9 mouse cellular contexts compared by ENCODE assay signal in the genomic region with DNA sequence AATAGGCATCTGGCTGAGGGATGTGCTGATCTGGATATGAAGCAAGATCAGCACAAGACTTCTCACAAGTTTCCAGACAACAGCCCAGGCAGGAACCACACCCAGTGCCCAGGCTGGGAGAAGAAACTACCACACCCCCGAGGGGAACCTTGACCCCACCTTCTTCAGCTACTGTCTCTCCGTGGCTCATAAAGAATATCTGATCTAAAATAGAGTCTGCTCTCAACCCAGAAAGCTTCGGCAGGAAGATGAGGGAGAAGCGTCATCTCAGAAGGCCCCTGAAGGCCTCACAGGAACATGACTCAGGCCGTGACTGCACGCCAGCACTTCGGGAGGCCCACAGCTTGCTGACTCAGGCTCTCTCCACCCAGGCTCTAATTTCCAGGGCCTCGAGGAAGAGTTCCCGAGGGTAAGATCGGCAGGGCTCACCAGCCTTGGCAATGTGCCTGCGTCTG. TPM values are rescaled to one million over a fixed set of nuclear protein-coding genes. Genes with fewer than 3 reads are reported as not detected.
DNase-seq lines count a peak whose midpoint lies in the region; ATAC-seq lines count a peak whose summit lies in the region.
"Had no signal": no experiment of that assay in that cellular context is flagged by ENCODE, and none has a peak within 500 bp of the region (broad histone marks: within the 10 kb centered on the region; RNA-seq: fewer than 3 reads in every experiment).

No protein-coding gene starts in this region.

- peak; percentile 90 for DNase-seq in 416B (ENCODE audit: low read depth)
- DNase-seq in Muller cell, postnatal 12 days (ENCODE audit: inconsistent ontology term) = peak; percentile 73
- DNase-seq in liver, embryonic 11.5 days (ENCODE audit: low spot score) = peak; percentile 60
- DNase-seq in right cerebral cortex, postnatal 36 days (ENCODE audit: low spot score in 2 of 2) = peak; percentile 18 to 25
- DNase-seq in embryo, embryonic 10.5 days (ENCODE audit: low spot score) = no peak

- no peaks in the 10 kb centered on the region for H3K27me3 ChIP-seq in liver, embryonic 11.5 days (replicated peaks; ENCODE audit: control insufficient read depth, insufficient read depth, low read length)
- H3K27me3 ChIP-seq in forebrain, embryonic 13.5 days = no peaks in the 10 kb centered on the region

- no peak overlapping the region for H3K4me3 ChIP-seq in liver, embryonic 11.5 days (ENCODE audit: low read depth, low read length)
- no peak overlapping the region for H3K4me3 ChIP-seq in forebrain, embryonic 13.5 days

- no peaks in the 10 kb centered on the region for H3K9me3 ChIP-seq in liver, embryonic 11.5 days (ENCODE audit: control insufficient read depth, low read length)
- H3K9me3 ChIP-seq in forebrain, embryonic 13.5 days (replicated peaks) = no peaks in the 10 kb centered on the region

- 37% methylated on average over 11 of the region's 11 CpGs for WGBS in liver, embryonic 11.5 days
- WGBS in forebrain, embryonic 13.5 days = 81% methylated on average over 11 of the region's 11 CpGs

- H3K27ac ChIP-seq in liver, embryonic 11.5 days (ENCODE audit: low read depth, low read length) = peak overlapping the region; percentile 78
- H3K27ac ChIP-seq in forebrain, embryonic 13.5 days = no peak overlapping the region

- peaks cover 53% of the 10 kb centered on the region for H3K4me1 ChIP-seq in liver, embryonic 11.5 days (replicated peaks; ENCODE audit: control insufficient read depth, insufficient read depth, low read length)
- 0 out of 2 replicates have a peak, but pooled peaks cover 8% of the 10 kb centered on the region for H3K4me1 ChIP-seq in forebrain, embryonic 13.5 days

- no peaks in the 10 kb centered on the region for H3K36me3 ChIP-seq in liver, embryonic 11.5 days (ENCODE audit: control insufficient read depth, insufficient read depth, low read length)
- H3K36me3 ChIP-seq in forebrain, embryonic 13.5 days (ENCODE audit: poor library complexity, severe bottlenecking) = no peaks in the 10 kb centered on the region

- H3K9ac ChIP-seq in liver, embryonic 11.5 days (ENCODE audit: low read depth, low read length) = peak overlapping the region; percentile 30
- no peak overlapping the region for H3K9ac ChIP-seq in forebrain, embryonic 13.5 days

- H3K4me2 ChIP-seq in liver, embryonic 11.5 days = peak overlapping the region; percentile 37
- no peak overlapping the region for H3K4me2 ChIP-seq in forebrain, embryonic 13.5 days

- peak; percentile 90 for ATAC-seq in erythroid progenitor cell, adult 5-6 weeks (replicated peaks; ENCODE audit: low FRiP score, poor library complexity, severe bottlenecking)
- ATAC-seq in hematopoietic stem cell, adult 5-6 weeks (replicated peaks in 1 of 2; ENCODE audit: insufficient read depth in 1 of 2, low FRiP score in 2 of 2, low TSS enrichment in 1 of 2, low read depth in 1 of 2, poor library complexity in 2 of 2, severe bottlenecking in 2 of 2) = peak; percentile 54 to 60
- ATAC-seq in liver, embryonic 11.5 days (replicated peaks; ENCODE audit: low FRiP score) = peak; percentile 84
- no peak for ATAC-seq in forebrain, embryonic 13.5 days

RNA-seq across cellular contexts. Expression of gene Col18a1, which starts 44.8 kb away (rescaled TPM):
- total RNA-seq in erythroid progenitor cell, adult 5-6 weeks (2015; ENCODE audit: low replicate concordance) = not detected in 2 replicates
- total RNA-seq in erythroid progenitor cell, adult 5-6 weeks (2017; ENCODE audit: low replicate concordance) = 0.26 TPM in 1 of 2 replicates, not detected in the other
- 0.31 and 1.5 TPM in 2 replicates for total RNA-seq in hematopoietic stem cell, adult 5-6 weeks (2017)
- polyA plus RNA-seq in liver, embryonic 11.5 days (2014; fragmentation: Nextera tagmentation; extraction: Ambion mirVana) = 55.3 and 60.2 TPM in 2 replicates
- 35.5 and 38.9 TPM in 2 replicates for polyA plus RNA-seq in forebrain, embryonic 13.5 days (2015; fragmentation: Nextera tagmentation; extraction: Ambion mirVana)
- total RNA-seq: neutrophil, adult 5-6 weeks had no signal

RNA-seq across cellular contexts. Expression of gene Pofut2, which starts 47.9 kb away (rescaled TPM):
- 5.9 and 16.2 TPM in 2 replicates for total RNA-seq in erythroid progenitor cell, adult 5-6 weeks (2015; ENCODE audit: low replicate concordance)
- 9.7 and 10.7 TPM in 2 replicates for total RNA-seq in erythroid progenitor cell, adult 5-6 weeks (2017; ENCODE audit: low replicate concordance)
- 13.5 and 21.3 TPM in 2 replicates for total RNA-seq in hematopoietic stem cell, adult 5-6 weeks (2017)
- polyA plus RNA-seq in liver, embryonic 11.5 days (2014; fragmentation: Nextera tagmentation; extraction: Ambion mirVana) = 66.8 and 71.9 TPM in 2 replicates
- polyA plus RNA-seq in forebrain, embryonic 13.5 days (2015; fragmentation: Nextera tagmentation; extraction: Ambion mirVana) = 46.6 and 52.8 TPM in 2 replicates
